9 mouse cellular contexts compared by ENCODE assay signal in genomic region chr19:30427484-30427883, GRCm38 (mm10).
DNase-seq lines count a peak whose midpoint lies in the region; ATAC-seq and TF ChIP-seq lines count a peak whose summit lies in the region.
"Had no signal": no experiment of that assay in that cellular context is flagged by ENCODE, and none has a peak within 500 bp of the region (broad histone marks: within the 10 kb centered on the region; RNA-seq: fewer than 3 reads in every experiment).

No protein-coding gene starts in this region.

- H3K4me3 ChIP-seq in lung, postnatal 0 days (ENCODE audit: low read depth, low read length) = no peak overlapping the region
- H3K4me3 ChIP-seq in lung, adult 2 months (replicated peaks; ENCODE audit: extremely low read depth, low read depth, low read length) = no peak overlapping the region
- H3K4me3 ChIP-seq: embryonic facial prominence, embryonic 13.5 days had no signal

- intact Hi-C loops in gastrocnemius, postnatal 14 days (cut with DNase I; ENCODE audit: low total_unique reads) = loop anchor here (5.0 kb wide), 1 partner anchor 125 kb away; no protein-coding TSS in a partner anchor

- peak; percentile 9 for DNase-seq in gastrocnemius, postnatal 14 days
- no peak for DNase-seq in gastrocnemius, adult 8-10 months (ENCODE audit: low spot score in 2 of 2)
- no peak for DNase-seq in lung, postnatal 0 days (ENCODE audit: low spot score)
- no peak for DNase-seq in lung, adult 2 months
- DNase-seq in brain, embryonic 14.5 days (ENCODE audit: low read depth) = no peak
- DNase-seq in lung, postnatal 36 days = peak; percentile 18
- no peak for DNase-seq in frontal cortex, postnatal 25 days (ENCODE audit: low spot score in 2 of 2)
- no peak for DNase-seq in spleen, adult 12 weeks (ENCODE audit: low spot score)

- H3K36me3 ChIP-seq in lung, postnatal 0 days (ENCODE audit: insufficient read depth, low read length) = no peaks in the 10 kb centered on the region
- H3K36me3 ChIP-seq: embryonic facial prominence, embryonic 13.5 days had no signal

- peak; percentile 38 for TF ChIP-seq CTCF in lung, postnatal 0 days (IDR thresholded peaks at IDR 0.05)
- no peak for TF ChIP-seq CTCF in lung, adult 2 months (IDR thresholded peaks at IDR 0.05; ENCODE audit: insufficient read depth, low read length)
- peak; percentile 35; the same call in 1 of the 2 replicates for TF ChIP-seq CTCF in brain, embryonic 14.5 days (IDR thresholded peaks at IDR 0.05; ENCODE audit: borderline replicate concordance, extremely low read depth, insufficient read depth, insufficient read length)

- no peak overlapping the region for H3K27ac ChIP-seq in lung, postnatal 0 days (ENCODE audit: low read length)
- H3K27ac ChIP-seq: embryonic facial prominence, embryonic 13.5 days had no signal

- no peak overlapping the region for H3K9ac ChIP-seq in lung, postnatal 0 days (replicated peaks; ENCODE audit: low read depth)
- H3K9ac ChIP-seq: embryonic facial prominence, embryonic 13.5 days had no signal

- no peaks in the 10 kb centered on the region for H3K9me3 ChIP-seq in lung, postnatal 0 days (ENCODE audit: low read length)
- H3K9me3 ChIP-seq: embryonic facial prominence, embryonic 13.5 days had no signal

- no peak overlapping the region for H3K4me2 ChIP-seq in lung, postnatal 0 days (replicated peaks; ENCODE audit: low read depth, low read length)
- H3K4me2 ChIP-seq: embryonic facial prominence, embryonic 13.5 days had no signal

- H3K27me3 ChIP-seq in lung, postnatal 0 days (replicated peaks; ENCODE audit: insufficient read depth, low read length) = no peaks in the 10 kb centered on the region
- H3K27me3 ChIP-seq: embryonic facial prominence, embryonic 13.5 days had no signal

- no peak for TF ChIP-seq POLR2A in lung, adult 2 months (IDR thresholded peaks at IDR 0.05; ENCODE audit: borderline replicate concordance, extremely low read depth, low read depth, low read length)
- TF ChIP-seq POLR2A in brain, embryonic 14.5 days (IDR thresholded peaks at IDR 0.05; ENCODE audit: borderline replicate concordance, extremely low read depth, insufficient read depth, insufficient read length, poor library complexity, severe bottlenecking) = no peak

- WGBS in lung, postnatal 0 days = 26% methylated on average over 2 of the region's 2 CpGs
- WGBS in lung, adult 2 months = 17% methylated on average over 2 of the region's 2 CpGs

- H3K4me1 ChIP-seq in lung, postnatal 0 days (ENCODE audit: insufficient read depth, low read depth, low read length) = no peaks in the 10 kb centered on the region
- no peaks in the 10 kb centered on the region for H3K4me1 ChIP-seq in lung, adult 2 months (ENCODE audit: control insufficient read depth, insufficient read depth, low read length)

- no peak for TF ChIP-seq EP300 in lung, postnatal 0 days (IDR thresholded peaks at IDR 0.05)

- no peak for ATAC-seq in lung, postnatal 0 days

Comparison
In these comparisons a context has a peak if more than half of its experiments do, and no peak if none do; other contexts are left out.
1. DNase-seq: peak in gastrocnemius, postnatal 14 days (single experiment) and lung, postnatal 36 days (single experiment); none in gastrocnemius, adult 8-10 months (0 of 2), lung, postnatal 0 days (single experiment), lung, adult 2 months (single experiment), brain, embryonic 14.5 days (single experiment), frontal cortex, postnatal 25 days (0 of 2) and spleen, adult 12 weeks (single experiment).